Mouse (Mus musculus) midbrain, postnatal 0 days (tissue): ENCODE data around the gene Srebf1. TPM values are rescaled to one million over a fixed set of nuclear protein-coding genes. Genes with fewer than 3 reads are reported as not detected.

Source experiments
- ATAC-seq: fragments of 200-750 bp; cut with Nextera tagmentation; 2 replicates; pipeline ENCODE4 v1.8.0; 2017; ENCODE audit warnings: moderate number of reproducible peaks, mild to moderate bottlenecking, moderate TSS enrichment, moderate library complexity; ENCODE audit not compliant: low FRiP score
- DNase-seq: peaks from one replicate; pipeline ENCODE4 v3.0.0-alpha.2; 2015; ENCODE audit warnings: low spot score
- H3K27ac ChIP-seq: fragments of 300-500 bp; sonication (generic); 2 replicates; pipeline ENCODE4 v1.5.1; 2014; ENCODE audit warnings: low read depth, mild to moderate bottlenecking, low read length, mixed read lengths
- H3K27me3 ChIP-seq: fragments of 300-500 bp; sonication (generic); 2 replicates; pipeline ENCODE4 v1.6.1; 2014; ENCODE audit warnings: low read length, control low read depth, mixed read lengths; ENCODE audit not compliant: insufficient read depth
- H3K36me3 ChIP-seq: fragments of 300-500 bp; sonication (generic); 2 replicates; pipeline ENCODE4 v1.6.1; 2014; ENCODE audit warnings: low read length, control low read depth, mixed read lengths; ENCODE audit not compliant: insufficient read depth
- H3K4me1 ChIP-seq: fragments of 300-500 bp; sonication (generic); 2 replicates; pipeline ENCODE4 v1.6.1; 2014; ENCODE audit warnings: mild to moderate bottlenecking, control low read depth, antibody characterized with exemption, low read length, mixed read lengths; ENCODE audit not compliant: insufficient read depth
- H3K4me2 ChIP-seq: fragments of 300-500 bp; sonication (generic); 2 replicates; pipeline ENCODE4 v1.6.1; 2014; ENCODE audit warnings: low read depth, mild to moderate bottlenecking, low read length, mixed read lengths; ENCODE audit not compliant: poor library complexity, severe bottlenecking
- H3K4me3 ChIP-seq: fragments of 300-500 bp; sonication (generic); 2 replicates; pipeline ENCODE4 v1.5.1; 2014; ENCODE audit warnings: low read depth, mild to moderate bottlenecking, low read length, moderate library complexity
- H3K9ac ChIP-seq: fragments of 300-500 bp; sonication (generic); replicated peaks from 2 replicates; pipeline ENCODE4 v1.6.1; 2014; ENCODE audit warnings: mild to moderate bottlenecking, low read length, moderate library complexity, mixed read lengths; ENCODE audit not compliant: poor library complexity, severe bottlenecking
- H3K9me3 ChIP-seq: fragments of 300-500 bp; sonication (generic); 2 replicates; pipeline ENCODE4 v1.6.1; 2016; ENCODE audit warnings: low read length, control low read depth
- CTCF ChIP-seq: IDR thresholded peaks from 2 replicates; pipeline ENCODE4 v1.5.1; 2016; ENCODE audit warnings: antibody characterized with exemption, mild to moderate bottlenecking
- WGBS: fragments of 180-500 bp; shearing (Covaris S2); extraction: QIAGEN DNeasy Blood & Tissue Kit; methylation state at CpG from one replicate; pipeline ENCODE4 v1.1.7; 2014; 5-methylcytosine and 5-hydroxymethylcytosine counted together
- polyA plus RNA-seq: library from polyadenylated mRNA; unstranded; fragments of >200 nt; fragmentation: Nextera tagmentation; extraction: Ambion mirVana; gene quantifications from 2 replicates; pipeline ENCODE4 v1.2.1, GENCODE M21; 2015
- total RNA-seq: library from RNA; depleted of rRNA; stranded (reverse); fragments of >200 nt; gene quantifications from 2 replicates; pipeline ENCODE4 v1.2.3, GENCODE M21; 2014

Gene Srebf1
- total and polyA plus RNA-seq, 2 experiments from 2014 or later = 34.5 to 96.5 TPM

DNA sequence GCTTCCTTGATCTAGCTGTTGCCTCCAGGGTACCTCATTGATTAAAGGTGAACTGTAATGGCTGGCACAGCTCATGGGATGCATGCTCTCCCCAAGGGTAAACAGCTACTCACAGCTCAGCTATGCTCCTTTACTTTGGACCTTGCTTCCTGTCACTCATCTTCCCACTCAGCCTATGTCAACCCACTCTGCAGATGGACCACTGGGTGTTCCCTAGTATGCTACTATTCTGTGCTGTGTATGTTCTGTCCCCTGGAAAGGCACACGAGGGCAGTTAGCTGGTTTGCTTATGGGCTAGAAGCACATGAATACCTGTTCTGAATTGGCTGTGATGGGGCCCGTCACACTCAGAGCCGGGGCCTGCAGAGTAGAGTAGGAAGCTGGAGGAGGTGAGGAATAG lies 38.4 kb upstream of the Srebf1 start:
- ATAC-seq = no peak
- no peak for DNase-seq
- H3K4me1 ChIP-seq = no peaks in the 10 kb centered on the region; the same call in 1 of the 2 replicates
- no peak for TF ChIP-seq CTCF
- H3K9ac ChIP-seq = no peak overlapping the region
- no peak overlapping the region for H3K4me3 ChIP-seq
- H3K27me3 ChIP-seq = no peaks in the 10 kb centered on the region
- no peak overlapping the region for H3K4me2 ChIP-seq
- H3K36me3 ChIP-seq = peaks cover 14% of the 10 kb centered on the region
- H3K27ac ChIP-seq = no peak overlapping the region
- no peaks in the 10 kb centered on the region for H3K9me3 ChIP-seq
- WGBS = 93% methylated on average over 3 of the region's 3 CpGs

DNA sequence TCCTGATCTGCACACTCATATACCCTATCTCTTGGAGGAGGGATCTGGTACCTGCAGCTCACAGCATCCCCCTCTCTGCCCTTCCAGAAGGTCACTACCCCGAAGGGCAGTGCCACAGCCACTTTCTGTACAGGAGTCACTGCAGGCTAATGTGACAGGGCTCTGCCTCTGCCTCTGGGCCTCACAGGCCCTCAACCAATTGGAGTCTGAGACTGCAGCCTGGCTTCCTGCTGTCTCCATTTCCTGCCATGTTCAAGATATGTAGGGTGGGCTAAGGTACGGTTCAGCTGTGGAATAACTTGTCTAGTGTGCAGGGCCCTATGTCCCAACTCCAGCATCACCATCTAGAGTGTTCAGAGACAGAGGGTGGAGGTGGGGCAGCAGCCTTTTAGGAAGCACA lies 35.3 kb upstream of the Srebf1 start:
- Histone ChIP-seq H3K9ac (no peak overlapping the region), H3K4me1 (no peaks in the 10 kb centered on the region), H3K9me3 (no peaks in the 10 kb centered on the region), H3K4me2 (no peak overlapping the region), H3K36me3 (peaks cover 31% of the 10 kb centered on the region), H3K4me3 (no peak overlapping the region), H3K27me3 (no peaks in the 10 kb centered on the region), H3K27ac (no peak overlapping the region)
- DNase-seq = no peak
- TF ChIP-seq CTCF = no peak
- 83% methylated on average over 2 of the region's 2 CpGs for WGBS
- ATAC-seq = no peak

DNA sequence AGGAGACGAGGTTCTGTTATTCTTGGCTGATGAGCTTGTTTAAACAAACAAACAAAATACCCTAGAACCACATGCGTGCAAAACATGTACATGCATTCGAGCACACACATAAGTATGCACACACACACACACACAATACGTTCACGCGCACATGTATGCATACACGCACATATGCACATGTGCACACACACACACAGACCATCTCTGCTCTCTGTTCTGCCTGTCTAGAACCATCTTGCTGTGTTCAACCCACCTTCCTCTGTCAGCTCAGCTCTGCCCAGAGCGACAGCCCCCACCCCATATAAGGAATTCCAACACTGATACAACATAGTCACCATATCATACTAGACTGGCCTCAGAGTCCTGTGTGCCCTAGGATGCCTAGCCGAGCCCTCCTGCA lies 34.3 kb upstream of the Srebf1 start:
- WGBS = 84% methylated on average over 9 of the region's 9 CpGs
- H3K36me3 ChIP-seq = peaks cover 31% of the 10 kb centered on the region
- no peak overlapping the region for H3K4me2 ChIP-seq
- no peak overlapping the region for H3K9ac ChIP-seq
- no peaks in the 10 kb centered on the region for H3K27me3 ChIP-seq
- H3K9me3 ChIP-seq = no peaks in the 10 kb centered on the region
- no peak for TF ChIP-seq CTCF
- H3K4me1 ChIP-seq = no peaks in the 10 kb centered on the region
- ATAC-seq = no peak
- DNase-seq = no peak
- H3K27ac ChIP-seq = no peak overlapping the region
- H3K4me3 ChIP-seq = no peak overlapping the region

DNA sequence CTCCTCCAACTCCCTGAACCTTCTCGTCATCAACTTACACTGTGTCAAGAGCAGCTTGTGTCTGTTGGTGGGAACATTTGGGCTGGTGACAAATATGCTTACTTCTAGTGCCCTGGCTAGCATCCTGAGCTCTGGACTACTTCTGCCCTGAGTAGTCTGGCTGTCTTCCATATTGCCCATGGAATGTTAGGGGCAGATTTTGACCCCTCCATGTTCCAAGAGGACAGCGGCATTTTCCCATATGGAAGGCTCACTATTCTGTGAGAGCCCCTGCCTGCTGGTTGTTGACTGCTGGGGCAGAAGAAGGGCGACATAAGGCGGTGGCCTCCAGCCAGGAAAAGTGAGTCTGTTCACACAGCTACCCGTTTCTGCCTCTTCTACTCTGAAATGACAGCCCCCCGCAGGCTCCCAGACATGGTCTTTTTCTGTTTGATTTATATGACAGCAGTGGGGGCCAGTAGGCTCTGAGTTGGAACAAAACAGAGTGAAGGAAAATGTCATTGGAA lies 33.8 kb upstream of the Srebf1 start:
- H3K4me3 ChIP-seq = no peak overlapping the region
- H3K4me2 ChIP-seq = no peak overlapping the region
- no peak for TF ChIP-seq CTCF
- WGBS = 48% methylated on average over 6 of the region's 6 CpGs
- no peaks in the 10 kb centered on the region for H3K4me1 ChIP-seq
- no peaks in the 10 kb centered on the region for H3K27me3 ChIP-seq
- peak; percentile 88 for DNase-seq
- ATAC-seq = no peak
- no peak overlapping the region for H3K9ac ChIP-seq
- H3K36me3 ChIP-seq = peaks cover 31% of the 10 kb centered on the region
- peak overlapping the region; percentile 8; the same call in 1 of the 2 replicates for H3K27ac ChIP-seq
- H3K9me3 ChIP-seq = no peaks in the 10 kb centered on the region

DNA sequence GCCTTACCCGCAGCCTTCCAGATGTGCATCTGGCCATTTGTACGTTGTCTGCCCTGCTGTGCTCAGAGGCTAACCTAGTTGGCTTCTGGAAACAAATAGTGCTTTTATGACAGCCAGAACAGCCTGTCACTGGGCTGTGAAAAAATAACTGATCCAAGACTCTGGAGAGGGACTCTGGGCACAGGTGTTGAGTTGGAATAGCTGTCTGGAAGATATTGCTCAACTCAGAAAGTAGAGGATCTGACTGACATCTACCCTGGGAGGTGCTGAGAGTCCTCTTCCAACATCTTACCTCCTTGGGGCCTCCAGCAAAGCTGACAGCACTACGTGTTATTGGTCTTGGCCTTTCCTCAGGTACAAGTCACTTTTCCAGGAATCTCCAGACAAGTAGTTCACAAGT lies 33.3 kb upstream of the Srebf1 start:
- H3K9ac ChIP-seq = no peak overlapping the region
- no peaks in the 10 kb centered on the region for H3K4me1 ChIP-seq
- H3K4me3 ChIP-seq = no peak overlapping the region
- peaks cover 31% of the 10 kb centered on the region for H3K36me3 ChIP-seq
- no peaks in the 10 kb centered on the region for H3K27me3 ChIP-seq
- no peaks in the 10 kb centered on the region for H3K9me3 ChIP-seq
- no peak for DNase-seq
- WGBS = 80% methylated on average over 3 of the region's 3 CpGs
- no peak for TF ChIP-seq CTCF
- H3K27ac ChIP-seq = 0 out of 2 replicates have a peak overlapping the region, but pooled peaks have one; percentile 6
- H3K4me2 ChIP-seq = no peak overlapping the region
- no peak for ATAC-seq

DNA sequence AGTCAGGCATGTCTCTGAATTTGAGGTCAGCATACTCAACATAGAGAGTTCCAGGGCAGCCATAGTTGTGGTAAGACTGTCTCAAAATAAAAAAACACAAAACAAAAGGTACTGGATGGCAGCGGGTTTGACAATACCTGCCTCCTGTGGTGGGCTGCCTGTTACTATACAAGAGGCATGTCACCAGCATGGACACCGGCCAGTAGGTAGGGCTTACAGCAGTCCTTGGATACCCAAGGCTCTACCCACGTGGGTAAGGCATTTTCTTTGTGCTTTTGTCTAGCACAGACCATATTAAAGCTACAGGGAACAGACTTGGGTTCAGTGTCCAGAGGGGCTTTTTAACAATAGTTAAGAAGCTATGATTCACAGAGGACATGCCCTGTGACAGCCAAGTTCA lies 32.8 kb upstream of the Srebf1 start:
- DNase-seq (peak; percentile 37), ATAC-seq (no peak)
- Histone ChIP-seq H3K4me2 (no peak overlapping the region), H3K36me3 (peaks cover 31% of the 10 kb centered on the region), H3K27ac (0 out of 2 replicates have a peak overlapping the region, but pooled peaks have one; percentile 6), H3K9ac (no peak overlapping the region), H3K9me3 (no peaks in the 10 kb centered on the region), H3K27me3 (no peaks in the 10 kb centered on the region), H3K4me1 (no peaks in the 10 kb centered on the region), H3K4me3 (no peak overlapping the region)
- no peak for TF ChIP-seq CTCF
- WGBS = 38% methylated on average over 3 of the region's 3 CpGs
